ENCODE assay signal across 12 mouse cellular contexts in the genomic region with DNA sequence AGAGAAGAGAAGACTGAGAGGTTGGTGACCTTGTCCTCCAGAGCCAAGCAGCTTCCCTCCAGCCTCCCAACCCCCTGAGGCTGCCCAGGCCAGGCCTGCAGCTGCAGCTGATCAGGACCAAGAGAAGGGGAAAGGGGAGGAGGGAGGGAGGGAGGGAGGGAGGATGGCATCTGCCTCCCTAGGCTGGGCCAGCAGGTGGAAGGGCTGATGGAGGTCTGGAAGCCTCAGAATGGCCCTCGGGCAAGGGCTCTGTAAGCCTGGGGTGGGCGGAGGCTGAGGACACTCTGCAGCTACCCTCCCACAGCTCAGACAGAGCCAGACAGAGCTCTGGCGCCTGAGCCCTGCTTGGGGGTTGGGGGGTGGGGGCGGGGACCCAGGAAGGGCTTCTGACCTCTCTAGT. TPM values are rescaled to one million over a fixed set of nuclear protein-coding genes. Genes with fewer than 3 reads are reported as not detected.
DNase-seq lines count a peak whose midpoint lies in the region; ATAC-seq and TF ChIP-seq lines count a peak whose summit lies in the region.
"Had no signal": no experiment of that assay in that cellular context is flagged by ENCODE, and none has a peak within 500 bp of the region (broad histone marks: within the 10 kb centered on the region; RNA-seq: fewer than 3 reads in every experiment).

No protein-coding gene starts in this region.

- H3K4me2 ChIP-seq in liver, embryonic 12.5 days = peak overlapping the region; percentile 21; the same call in 1 of the 2 replicates
- no peak overlapping the region for H3K4me2 ChIP-seq in liver, postnatal 0 days (ENCODE audit: low read depth, low read length)
- H3K4me2 ChIP-seq in forebrain, embryonic 14.5 days (ENCODE audit: low read length) = no peak overlapping the region
- H3K4me2 ChIP-seq in neural tube, embryonic 12.5 days (replicated peaks) = 0 out of 2 replicates have a peak overlapping the region, but pooled peaks have one; percentile 9

- TF ChIP-seq CTCF in liver, postnatal 0 days (IDR thresholded peaks at IDR 0.05; ENCODE audit: low read depth) = no peak

- H3K9me3 ChIP-seq in liver, embryonic 12.5 days (replicated peaks) = no peaks in the 10 kb centered on the region
- H3K9me3 ChIP-seq in liver, postnatal 0 days (ENCODE audit: low read length) = no peaks in the 10 kb centered on the region
- no peaks in the 10 kb centered on the region for H3K9me3 ChIP-seq in forebrain, embryonic 14.5 days (replicated peaks; ENCODE audit: control insufficient read depth, low read length)
- no peaks in the 10 kb centered on the region for H3K9me3 ChIP-seq in neural tube, embryonic 12.5 days

- intact Hi-C loops in left cerebral cortex, postnatal 14 days (cut with DNase I) = no loop called here

- H3K27me3 ChIP-seq in liver, embryonic 12.5 days (replicated peaks) = no peaks in the 10 kb centered on the region
- H3K27me3 ChIP-seq in liver, postnatal 0 days (ENCODE audit: insufficient read depth, low read length) = no peaks in the 10 kb centered on the region
- H3K27me3 ChIP-seq in forebrain, embryonic 14.5 days (replicated peaks; ENCODE audit: control insufficient read depth, insufficient read depth, low read length) = no peaks in the 10 kb centered on the region
- peaks cover 10% of the 10 kb centered on the region; the same call in 1 of the 2 replicates for H3K27me3 ChIP-seq in neural tube, embryonic 12.5 days (replicated peaks)

- H3K4me3 ChIP-seq in liver, embryonic 12.5 days = no peak overlapping the region
- no peak overlapping the region for H3K4me3 ChIP-seq in liver, postnatal 0 days (ENCODE audit: low read depth, low read length)
- H3K4me3 ChIP-seq in forebrain, embryonic 14.5 days (ENCODE audit: low read depth, low read length) = no peak overlapping the region
- H3K4me3 ChIP-seq in neural tube, embryonic 12.5 days = no peak overlapping the region

- TF ChIP-seq EP300 in liver, postnatal 0 days (IDR thresholded peaks at IDR 0.05; ENCODE audit: low read depth) = no peak

- peaks cover 100% of the 10 kb centered on the region for H3K4me1 ChIP-seq in liver, embryonic 12.5 days
- H3K4me1 ChIP-seq in liver, postnatal 0 days (ENCODE audit: insufficient read depth) = peaks cover 34% of the 10 kb centered on the region
- H3K4me1 ChIP-seq in forebrain, embryonic 14.5 days (ENCODE audit: control insufficient read depth, insufficient read depth, low read length) = peaks cover 17% of the 10 kb centered on the region
- H3K4me1 ChIP-seq in neural tube, embryonic 12.5 days = peaks cover 41% of the 10 kb centered on the region

- H3K36me3 ChIP-seq in liver, embryonic 12.5 days = peaks cover 5% of the 10 kb centered on the region; the same call in 1 of the 2 replicates
- H3K36me3 ChIP-seq in liver, postnatal 0 days (replicated peaks; ENCODE audit: insufficient read depth, low read length) = no peaks in the 10 kb centered on the region
- H3K36me3 ChIP-seq in forebrain, embryonic 14.5 days (ENCODE audit: control insufficient read depth, insufficient read depth, low read length) = no peaks in the 10 kb centered on the region
- H3K36me3 ChIP-seq in neural tube, embryonic 12.5 days = no peaks in the 10 kb centered on the region

- no peak for ATAC-seq in liver, embryonic 12.5 days
- no peak for ATAC-seq in liver, postnatal 0 days
- peak; percentile 64 for ATAC-seq in forebrain, embryonic 14.5 days
- peak; percentile 45; the same call in 1 of the 2 replicates for ATAC-seq in neural tube, embryonic 12.5 days (ENCODE audit: low FRiP score, low read depth)

- peak overlapping the region; percentile 72 for H3K27ac ChIP-seq in liver, embryonic 12.5 days
- H3K27ac ChIP-seq in liver, postnatal 0 days (ENCODE audit: low read depth) = no peak overlapping the region
- 0 out of 2 replicates have a peak overlapping the region, but pooled peaks have one; percentile 21 for H3K27ac ChIP-seq in forebrain, embryonic 14.5 days (ENCODE audit: low read depth, low read length)
- H3K27ac ChIP-seq in neural tube, embryonic 12.5 days = no peak overlapping the region

- peak overlapping the region; percentile 42; the same call in 1 of the 2 replicates for H3K9ac ChIP-seq in liver, embryonic 12.5 days
- H3K9ac ChIP-seq in liver, postnatal 0 days (replicated peaks) = no peak overlapping the region
- H3K9ac ChIP-seq in forebrain, embryonic 14.5 days (ENCODE audit: low read length) = peak overlapping the region; percentile 17; the same call in 1 of the 2 replicates
- H3K9ac ChIP-seq in neural tube, embryonic 12.5 days = 0 out of 2 replicates have a peak overlapping the region, but pooled peaks have one; percentile 35

- peak; percentile 53 to 57 for DNase-seq in cerebellum, postnatal 10 days
- DNase-seq in cerebellum, adult 9-11 months = no peak
- no peak for DNase-seq in liver, postnatal 0 days
- DNase-seq in forebrain, embryonic 14.5 days (ENCODE audit: low spot score) = peak; percentile 33
- no peak for DNase-seq in frontal cortex, postnatal 25 days (ENCODE audit: low spot score in 2 of 2)
- no peak for DNase-seq in left cerebral cortex, postnatal 14 days (ENCODE audit: low spot score in 2 of 2)
- DNase-seq: cerebellum, postnatal 14 days; lung, postnatal 10 days had no signal

- WGBS in liver, embryonic 12.5 days (ENCODE audit: insufficient replicate concordance) = 39% methylated on average over 4 of the region's 4 CpGs
- 60% methylated on average over 4 of the region's 4 CpGs for WGBS in liver, postnatal 0 days (ENCODE audit: insufficient replicate concordance)
- WGBS in forebrain, embryonic 14.5 days = 28% methylated on average over 4 of the region's 4 CpGs
- 22% methylated on average over 4 of the region's 4 CpGs for WGBS in neural tube, embryonic 12.5 days

RNA-seq across cellular contexts. Expression of a gene that starts 7.5 kb away (rescaled TPM):
- polyA plus RNA-seq in liver, embryonic 12.5 days (2016; fragmentation: Nextera tagmentation; extraction: Ambion mirVana) = 9.3 and 9.8 TPM in 2 replicates
- polyA plus RNA-seq in liver, postnatal 0 days (2015; fragmentation: Nextera tagmentation; extraction: Ambion mirVana) = 1.7 and 1.9 TPM in 2 replicates
- polyA plus RNA-seq in forebrain, embryonic 14.5 days (2014; fragmentation: Nextera tagmentation; extraction: Ambion mirVana) = 31.4 and 42.0 TPM in 2 replicates
- 36.3 and 39.9 TPM in 2 replicates for polyA plus RNA-seq in neural tube, embryonic 12.5 days (2016; fragmentation: Nextera tagmentation; extraction: Ambion mirVana)
- 10 to 100 TPM; 44.8 to 46.8 TPM for total RNA-seq in left cerebral cortex, postnatal 14 days (2021)

RNA-seq across cellular contexts. Expression of a gene that starts 29.7 kb away (rescaled TPM):
- not detected in 2 replicates for polyA plus RNA-seq in liver, embryonic 12.5 days (2016; fragmentation: Nextera tagmentation; extraction: Ambion mirVana)
- polyA plus RNA-seq in liver, postnatal 0 days (2015; fragmentation: Nextera tagmentation; extraction: Ambion mirVana) = not detected in 2 replicates
- polyA plus RNA-seq in forebrain, embryonic 14.5 days (2014; fragmentation: Nextera tagmentation; extraction: Ambion mirVana) = not detected in 2 replicates
- not detected in 2 replicates for polyA plus RNA-seq in neural tube, embryonic 12.5 days (2016; fragmentation: Nextera tagmentation; extraction: Ambion mirVana)
- total RNA-seq in left cerebral cortex, postnatal 14 days (2021) = 1 to 10 TPM in 1 of 2 experiments, not detected in 1; 1.4 TPM
- total RNA-seq: hematopoietic stem cell, adult 5-6 weeks had no signal
- polyA plus RNA-seq: C2C12 had no signal

Comparison
In these comparisons a context has a peak if more than half of its experiments do, and no peak if none do; other contexts are left out.
1. DNase-seq: peak in cerebellum, postnatal 10 days (2 of 2) and forebrain, embryonic 14.5 days (single experiment); none in cerebellum, adult 9-11 months (single experiment), liver, postnatal 0 days (single experiment), frontal cortex, postnatal 25 days (0 of 2) and left cerebral cortex, postnatal 14 days (0 of 2).
2. H3K27ac ChIP-seq: peak in liver, embryonic 12.5 days (single experiment) and forebrain, embryonic 14.5 days (single experiment); none in liver, postnatal 0 days (single experiment) and neural tube, embryonic 12.5 days (single experiment).
3. H3K4me2 ChIP-seq: peak in liver, embryonic 12.5 days (single experiment) and neural tube, embryonic 12.5 days (single experiment); none in liver, postnatal 0 days (single experiment) and forebrain, embryonic 14.5 days (single experiment).
4. ATAC-seq: peak in forebrain, embryonic 14.5 days (single experiment) and neural tube, embryonic 12.5 days (single experiment); none in liver, embryonic 12.5 days (single experiment) and liver, postnatal 0 days (single experiment).